Comparison of ENCODE assay signal across 13 mouse cellular contexts in the genomic region with DNA sequence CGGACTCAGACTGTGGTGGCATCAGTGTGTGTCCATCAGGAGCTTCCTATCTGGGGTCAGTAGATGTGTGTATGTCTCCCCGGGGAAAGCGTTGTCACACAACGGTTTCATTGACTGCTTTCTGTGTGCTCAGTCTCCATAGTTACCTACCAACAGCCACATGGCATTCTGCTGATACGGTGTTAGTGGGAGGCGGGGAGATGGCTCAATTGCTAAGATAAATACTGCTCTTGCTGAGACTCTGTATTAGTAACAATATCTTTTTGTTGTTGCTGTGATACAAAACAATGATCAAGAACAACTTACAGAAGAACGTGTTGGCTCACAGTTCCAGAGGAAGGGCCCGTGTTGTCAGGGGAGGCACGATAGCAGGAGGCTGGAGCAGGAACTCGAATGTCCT. TPM values are rescaled to one million over a fixed set of nuclear protein-coding genes. Genes with fewer than 3 reads are reported as not detected.
DNase-seq lines count a peak whose midpoint lies in the region; ATAC-seq lines count a peak whose summit lies in the region.
"Had no signal": no experiment of that assay in that cellular context is flagged by ENCODE, and none has a peak within 500 bp of the region (broad histone marks: within the 10 kb centered on the region; RNA-seq: fewer than 3 reads in every experiment).

No protein-coding gene starts in this region.

- peak; percentile 11 to 21 for DNase-seq in heart, adult 9 months (ENCODE audit: low spot score in 2 of 2)
- DNase-seq in liver, embryonic 11.5 days (ENCODE audit: low spot score) = no peak
- peak; percentile 81 for DNase-seq in c-Kit-positive CD71-positive TER-119-negative erythroid progenitor cells, embryonic 14.5 days (ENCODE audit: low read depth)
- no peak for DNase-seq in urinary bladder, postnatal 4 days (ENCODE audit: low spot score in 2 of 2)
- no peak for DNase-seq in gastrocnemius, postnatal 36 days
- DNase-seq: gastrocnemius, adult 2 months; right cerebral cortex, postnatal 14 days had no signal

- no peaks in the 10 kb centered on the region for H3K9me3 ChIP-seq in heart, embryonic 12.5 days (replicated peaks)
- H3K9me3 ChIP-seq in liver, embryonic 12.5 days (replicated peaks) = no peaks in the 10 kb centered on the region
- no peaks in the 10 kb centered on the region for H3K9me3 ChIP-seq in liver, embryonic 11.5 days (ENCODE audit: control insufficient read depth, low read length)
- H3K9me3 ChIP-seq: hindbrain, embryonic 13.5 days; liver, embryonic 15.5 days; midbrain, embryonic 12.5 days had no signal

- no peak overlapping the region for H3K4me2 ChIP-seq in heart, embryonic 12.5 days
- peak overlapping the region; percentile 3; the same call in 1 of the 2 replicates for H3K4me2 ChIP-seq in liver, embryonic 12.5 days
- no peak overlapping the region for H3K4me2 ChIP-seq in liver, embryonic 11.5 days
- H3K4me2 ChIP-seq: hindbrain, embryonic 13.5 days; liver, embryonic 15.5 days; midbrain, embryonic 12.5 days had no signal

- no peak overlapping the region for H3K9ac ChIP-seq in heart, embryonic 12.5 days
- no peak overlapping the region for H3K9ac ChIP-seq in liver, embryonic 12.5 days
- no peak overlapping the region for H3K9ac ChIP-seq in liver, embryonic 11.5 days (ENCODE audit: low read depth, low read length)
- H3K9ac ChIP-seq: hindbrain, embryonic 13.5 days; liver, embryonic 15.5 days; midbrain, embryonic 12.5 days had no signal

- no peak overlapping the region for H3K4me3 ChIP-seq in heart, embryonic 12.5 days
- H3K4me3 ChIP-seq in liver, embryonic 12.5 days = no peak overlapping the region
- no peak overlapping the region for H3K4me3 ChIP-seq in liver, embryonic 11.5 days (ENCODE audit: low read depth, low read length)
- H3K4me3 ChIP-seq: gastrocnemius, adult 2 months; hindbrain, embryonic 13.5 days; liver, embryonic 15.5 days; midbrain, embryonic 12.5 days had no signal

- WGBS in heart, embryonic 12.5 days = 42% methylated on average over 10 of the region's 10 CpGs
- 64% methylated on average over 10 of the region's 10 CpGs for WGBS in liver, embryonic 12.5 days (ENCODE audit: insufficient replicate concordance)
- 64% methylated on average over 10 of the region's 10 CpGs for WGBS in liver, embryonic 11.5 days

- no peak for ATAC-seq in heart, embryonic 12.5 days (ENCODE audit: insufficient number of reproducible peaks, low FRiP score)
- no peak for ATAC-seq in liver, embryonic 12.5 days
- no peak for ATAC-seq in liver, embryonic 11.5 days (replicated peaks; ENCODE audit: low FRiP score)
- ATAC-seq in megakaryocyte progenitor cell, adult 5-6 weeks (replicated peaks; ENCODE audit: poor library complexity) = peak; percentile 25

- intact Hi-C loops in gastrocnemius, postnatal 36 days (cut with DNase I) = no loop called here

- H3K4me1 ChIP-seq in heart, embryonic 12.5 days (replicated peaks) = peaks cover 23% of the 10 kb centered on the region
- peaks cover 37% of the 10 kb centered on the region for H3K4me1 ChIP-seq in liver, embryonic 12.5 days
- H3K4me1 ChIP-seq in liver, embryonic 11.5 days (replicated peaks; ENCODE audit: control insufficient read depth, insufficient read depth, low read length) = peaks cover 10% of the 10 kb centered on the region; the same call in 1 of the 2 replicates

- no peaks in the 10 kb centered on the region for H3K27me3 ChIP-seq in heart, embryonic 12.5 days (replicated peaks)
- no peaks in the 10 kb centered on the region for H3K27me3 ChIP-seq in liver, embryonic 12.5 days (replicated peaks)
- H3K27me3 ChIP-seq in liver, embryonic 11.5 days (replicated peaks; ENCODE audit: control insufficient read depth, insufficient read depth, low read length) = no peaks in the 10 kb centered on the region
- H3K27me3 ChIP-seq: hindbrain, embryonic 13.5 days; liver, embryonic 15.5 days had no signal

- H3K36me3 ChIP-seq in heart, embryonic 12.5 days = no peaks in the 10 kb centered on the region
- H3K36me3 ChIP-seq in liver, embryonic 12.5 days = no peaks in the 10 kb centered on the region
- H3K36me3 ChIP-seq in liver, embryonic 11.5 days (ENCODE audit: control insufficient read depth, insufficient read depth, low read length) = no peaks in the 10 kb centered on the region
- H3K36me3 ChIP-seq: hindbrain, embryonic 13.5 days; liver, embryonic 15.5 days; midbrain, embryonic 12.5 days had no signal

- H3K27ac ChIP-seq in heart, embryonic 12.5 days (ENCODE audit: poor library complexity, severe bottlenecking) = no peak overlapping the region
- no peak overlapping the region for H3K27ac ChIP-seq in liver, embryonic 12.5 days
- H3K27ac ChIP-seq in liver, embryonic 11.5 days (ENCODE audit: low read depth, low read length) = no peak overlapping the region
- H3K27ac ChIP-seq: hindbrain, embryonic 13.5 days; liver, embryonic 15.5 days; midbrain, embryonic 12.5 days had no signal

RNA-seq across cellular contexts. Expression of a gene that starts 1.6 kb away (rescaled TPM):
- polyA plus RNA-seq in heart, embryonic 12.5 days (2016; fragmentation: Nextera tagmentation; extraction: Ambion mirVana) = 27.2 and 29.1 TPM in 2 replicates
- polyA plus RNA-seq in liver, embryonic 12.5 days (2016; fragmentation: Nextera tagmentation; extraction: Ambion mirVana) = 16.6 and 17.4 TPM in 2 replicates
- polyA plus RNA-seq in liver, embryonic 11.5 days (2014; fragmentation: Nextera tagmentation; extraction: Ambion mirVana) = 20.1 and 21.0 TPM in 2 replicates
- total RNA-seq in megakaryocyte progenitor cell, adult 5-6 weeks (2015) = 42.1 and 52.7 TPM in 2 replicates
- total RNA-seq in megakaryocyte progenitor cell, adult 5-6 weeks (2017) = 26.5 and 35.5 TPM in 2 replicates
- total RNA-seq in gastrocnemius, postnatal 36 days (2021) = 1 to 10 TPM; 3.0 to 3.5 TPM

RNA-seq across cellular contexts. Expression of a gene that starts 45.2 kb away (rescaled TPM):
- polyA plus RNA-seq in heart, embryonic 12.5 days (2016; fragmentation: Nextera tagmentation; extraction: Ambion mirVana) = 109 and 112 TPM in 2 replicates
- polyA plus RNA-seq in liver, embryonic 12.5 days (2016; fragmentation: Nextera tagmentation; extraction: Ambion mirVana) = 57.4 and 59.9 TPM in 2 replicates
- 67.2 and 73.9 TPM in 2 replicates for polyA plus RNA-seq in liver, embryonic 11.5 days (2014; fragmentation: Nextera tagmentation; extraction: Ambion mirVana)
- total RNA-seq in megakaryocyte progenitor cell, adult 5-6 weeks (2015) = 132 and 134 TPM in 2 replicates
- total RNA-seq in megakaryocyte progenitor cell, adult 5-6 weeks (2017) = 118 and 124 TPM in 2 replicates
- 10 to 100 TPM; 13.8 to 17.0 TPM for total RNA-seq in gastrocnemius, postnatal 36 days (2021)

Comparison
In these comparisons a context has a peak if more than half of its experiments do, and no peak if none do; other contexts are left out.
1. DNase-seq: peak in heart, adult 9 months (2 of 2) and c-Kit-positive CD71-positive TER-119-negative erythroid progenitor cells, embryonic 14.5 days (single experiment); none in liver, embryonic 11.5 days (single experiment), urinary bladder, postnatal 4 days (0 of 2) and gastrocnemius, postnatal 36 days (0 of 2).